Mouse (Mus musculus) left cerebral cortex, postnatal 36 days (tissue): ENCODE data around the gene 1500011B03Rik. TPM values are rescaled to one million over a fixed set of nuclear protein-coding genes. Genes with fewer than 3 reads are reported as not detected.
"Not testable (repeated sequence)": the region's sequence is repeated elsewhere in the genome, so short reads cannot be mapped to it uniquely, and the experiment has no call there.

Source experiments
- DNase-seq, 2 experiments: peaks; one replicate each; pipeline ENCODE4 v3.0.0; 2021 to 2022; ENCODE audit warnings: low spot score in 2 of 2, mixed read lengths in 1 of 2
- intact Hi-C: fragments of 180-260 bp; cut with DNase I; formaldehyde crosslinking; loops from one replicate; pipeline ENCODE4 v1.15.1; 2025
- total RNA-seq, 2 experiments: library from RNA; stranded (reverse); gene quantifications; 2 replicates each; pipeline ENCODE4 v1.2.3; 2021

1500011B03Rik gene
- 100 to 1,000 TPM; 169 to 176 TPM for total RNA-seq

- peak; percentile 73 to 81 for DNase-seq
- intact Hi-C loops = loop anchor here (5.0 kb wide), 1 partner anchor 119 kb away; the partner anchor contains the start of gene 2210016L21Rik
These were observed at the start of gene 1500011B03Rik for GRCm38 (mm10) chr5:114822796-114823688. TSS of gene 1500011B03Rik (minus strand) at chr5:114823468.

DNA sequence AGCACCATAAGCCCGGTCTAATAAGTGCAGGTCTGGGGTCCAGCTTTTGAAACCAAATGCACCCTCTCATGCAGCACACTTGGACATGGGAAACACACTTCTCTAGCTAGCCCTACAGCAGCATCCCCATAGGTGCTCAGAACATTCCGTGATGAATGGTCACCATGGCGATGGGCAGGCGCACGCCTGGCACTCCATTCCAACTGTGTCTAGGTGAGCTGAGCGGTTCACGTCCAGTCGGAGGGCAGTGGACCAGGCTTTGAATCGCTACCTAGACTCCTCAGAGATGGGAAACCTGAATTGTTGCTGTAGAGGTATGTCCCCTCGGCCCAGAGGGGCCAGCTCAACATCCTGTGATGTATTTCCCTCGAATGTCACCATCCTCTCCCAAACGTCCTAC, 42.0 kb upstream of the 1500011B03Rik start:
- DNase-seq = no peak
- intact Hi-C loops = no loop called here

- no peak for DNase-seq
- intact Hi-C loops = no loop called here
These were observed 41.5 kb upstream of the 1500011B03Rik start for GRCm38 (mm10) chr5:114864813-114865212.

GRCm38 (mm10) chr5:114861730-114862129, 38.5 kb upstream of the 1500011B03Rik start:
- intact Hi-C loops = no loop called here
- no peak for DNase-seq

DNA sequence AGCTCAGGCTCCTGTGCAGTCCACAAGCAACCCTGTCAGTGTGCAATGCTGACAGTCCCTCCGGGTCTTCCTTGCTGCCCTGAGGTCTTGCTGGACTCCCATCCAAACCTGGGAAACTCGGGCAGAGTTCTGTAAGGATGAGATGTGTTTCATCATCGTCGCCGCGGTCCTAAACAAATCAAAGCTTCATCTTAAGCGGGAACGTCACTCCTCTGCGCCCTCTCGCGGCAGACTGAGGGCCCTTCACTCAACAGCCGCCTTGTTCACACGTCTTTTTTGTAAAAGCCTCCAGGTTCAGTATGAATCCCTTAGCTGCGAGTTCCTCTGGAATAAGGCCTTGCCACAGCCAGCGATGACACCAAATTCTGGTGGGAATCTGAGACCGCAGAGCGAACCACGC, 36.0 kb upstream of the 1500011B03Rik start:
- intact Hi-C loops = no loop called here

GRCm38 (mm10) chr5:114858582-114858981, 35.3 kb upstream of the 1500011B03Rik start, which contains the start of gene Gm9936:
TSS of gene Gm9936 (minus strand) at chr5:114858682.
- no peak for DNase-seq
- intact Hi-C loops = no loop called here

More for the DNA sequence above, 36.0 kb upstream of the 1500011B03Rik start:
- peak; percentile 53 to 58 for DNase-seq

GRCm38 (mm10) chr5:114853364-114853763, 30.1 kb upstream of the 1500011B03Rik start, which contains the start of gene 4930519G04Rik:
TSS of gene 4930519G04Rik (plus strand) at chr5:114853664.
- intact Hi-C loops, DNase-seq: not testable (repeated sequence)

DNA sequence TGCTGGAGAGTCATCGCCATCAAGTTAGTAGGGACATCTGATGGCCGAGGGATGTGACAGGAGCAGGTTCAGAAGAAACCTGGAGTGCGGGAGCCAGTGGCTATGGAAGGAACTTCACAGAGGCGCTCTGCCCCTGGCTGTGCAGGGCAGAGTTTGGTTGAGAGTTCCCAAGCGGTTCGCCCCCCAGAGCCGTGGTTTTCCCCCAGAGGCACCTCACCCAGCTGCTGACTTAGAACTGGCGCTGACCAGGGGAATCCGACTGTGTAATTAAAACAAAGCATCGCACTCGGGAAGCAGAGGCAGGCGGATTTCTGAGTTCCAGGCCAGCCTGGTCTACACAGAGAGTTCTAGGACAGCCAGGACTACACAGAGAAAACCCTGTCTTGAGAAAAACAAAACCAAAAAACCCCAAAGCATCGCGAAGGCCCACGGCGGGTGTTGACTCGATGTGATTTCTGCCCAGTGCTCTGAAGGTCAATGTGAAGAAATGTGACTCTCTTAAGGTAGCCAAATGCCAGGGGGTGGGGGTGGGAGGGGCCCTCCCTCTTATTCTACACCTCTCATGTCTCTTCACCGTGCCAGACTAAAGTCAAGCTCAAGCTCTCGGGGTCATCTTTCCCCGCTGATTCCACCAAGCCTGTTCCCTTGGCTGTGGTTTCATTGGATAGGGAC, 28.4 kb upstream of the 1500011B03Rik start:
- intact Hi-C loops = no loop called here
- no peak for DNase-seq

GRCm38 (mm10) chr5:114844371-114844770, 21.1 kb upstream of the 1500011B03Rik start:
- intact Hi-C loops, DNase-seq: not testable (repeated sequence)

DNA sequence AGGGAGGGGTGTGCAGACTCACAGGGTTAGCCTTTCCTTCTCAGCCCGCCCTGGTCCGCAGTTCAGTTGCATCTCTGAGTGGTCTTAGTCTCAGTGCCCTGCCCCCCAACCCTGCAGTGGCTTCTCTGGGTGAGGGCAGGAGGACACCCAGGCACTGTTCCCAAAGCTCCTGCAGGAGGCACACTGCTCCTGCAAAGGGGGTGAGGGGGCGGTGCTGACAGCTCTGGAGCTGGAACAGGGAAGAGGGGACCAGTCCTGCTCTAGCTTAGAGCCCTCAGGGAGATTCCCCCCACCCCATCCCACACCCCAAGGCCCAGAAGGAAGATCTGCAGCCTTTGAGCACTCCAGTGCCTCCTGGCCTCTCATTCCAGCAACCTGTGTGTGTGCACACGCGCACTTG, 19.4 kb upstream of the 1500011B03Rik start:
- DNase-seq = no peak
- intact Hi-C loops = no loop called here

DNA sequence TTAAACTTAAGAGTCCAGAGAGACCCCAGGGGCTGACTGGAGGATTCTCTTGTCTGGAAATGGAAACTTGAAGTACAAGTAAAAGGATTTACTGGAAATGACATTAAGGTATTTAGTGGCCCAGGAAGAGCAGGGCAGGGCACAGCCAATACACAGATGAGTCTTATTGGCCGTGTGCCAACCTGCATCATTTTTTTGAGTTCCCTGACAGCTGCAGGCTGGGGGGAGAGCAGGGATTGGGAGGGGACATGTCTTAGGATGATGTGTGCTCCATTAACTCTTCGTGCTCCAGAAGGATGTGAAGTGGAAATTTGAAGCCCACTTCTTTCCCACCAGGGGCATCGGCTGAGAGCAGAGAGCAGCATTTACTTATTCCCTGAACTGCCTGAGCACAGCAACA, 18.9 kb upstream of the 1500011B03Rik start:
- DNase-seq, intact Hi-C loops: not testable (repeated sequence)

DNA sequence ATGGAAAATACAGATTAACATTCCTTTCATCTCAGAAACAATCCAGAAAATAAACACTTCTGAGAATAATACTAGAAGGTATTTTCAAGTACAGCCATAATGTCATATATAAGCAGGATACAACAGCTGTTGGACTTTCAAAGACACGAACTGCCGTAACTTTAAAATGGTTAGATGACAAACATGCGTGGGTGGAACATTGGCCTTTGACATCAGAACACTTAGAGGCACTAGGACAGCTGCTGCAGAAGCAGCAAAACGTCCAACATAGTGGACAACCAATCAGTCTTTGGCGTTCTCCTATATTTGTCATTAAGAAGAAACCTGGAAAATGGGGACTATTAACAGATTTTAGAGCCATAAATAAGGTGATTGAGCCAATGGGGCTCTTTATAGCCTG, 17.2 kb upstream of the 1500011B03Rik start:
- intact Hi-C loops, DNase-seq: not testable (repeated sequence)

DNA sequence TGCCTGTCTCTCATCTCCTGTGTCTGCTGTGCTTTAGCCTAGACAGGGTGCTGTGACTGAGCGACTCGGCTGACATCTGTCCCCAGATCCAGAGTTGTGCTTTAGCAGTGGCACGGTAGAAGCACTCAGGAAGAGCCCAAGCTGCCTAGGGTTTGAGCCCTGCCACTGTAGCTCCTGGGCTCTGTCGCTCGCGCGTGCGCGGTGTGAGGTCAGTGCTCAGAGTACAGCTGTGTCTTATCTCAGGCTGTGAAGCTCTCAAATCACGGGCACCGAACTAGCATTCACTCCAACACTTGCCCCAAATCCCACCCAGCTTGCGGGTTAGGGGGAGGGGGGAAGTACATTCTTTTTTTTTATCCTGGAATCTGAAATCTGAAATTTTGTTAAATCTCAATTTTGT, 13.6 kb upstream of the 1500011B03Rik start:
- intact Hi-C loops = no loop called here
- DNase-seq = no peak

DNA sequence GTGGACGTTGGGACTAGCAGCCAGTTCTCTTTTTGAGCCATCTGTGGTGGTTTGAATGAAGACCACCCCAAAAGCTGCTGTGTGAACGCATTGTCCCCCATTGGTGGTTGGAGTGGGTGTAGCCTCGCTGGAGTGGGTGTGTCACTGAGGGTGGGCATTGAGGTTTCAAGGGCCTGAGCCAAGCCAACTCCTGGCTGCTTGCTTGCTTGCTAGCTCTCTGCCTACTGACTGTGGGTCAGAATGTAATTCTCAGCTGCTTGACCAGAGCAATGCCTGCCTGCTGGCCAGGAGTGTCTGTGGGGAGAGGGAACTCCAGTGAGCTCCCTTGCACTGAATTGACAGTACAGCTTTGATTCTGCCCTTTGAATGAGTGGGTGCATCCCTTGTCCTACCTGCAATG, 6.5 kb upstream of the 1500011B03Rik start:
- DNase-seq = no peak
- intact Hi-C loops = no loop called here

- DNase-seq = no peak
- intact Hi-C loops = no loop called here
These were observed 4.2 kb upstream of the 1500011B03Rik start for GRCm38 (mm10) chr5:114827427-114827826.

DNA sequence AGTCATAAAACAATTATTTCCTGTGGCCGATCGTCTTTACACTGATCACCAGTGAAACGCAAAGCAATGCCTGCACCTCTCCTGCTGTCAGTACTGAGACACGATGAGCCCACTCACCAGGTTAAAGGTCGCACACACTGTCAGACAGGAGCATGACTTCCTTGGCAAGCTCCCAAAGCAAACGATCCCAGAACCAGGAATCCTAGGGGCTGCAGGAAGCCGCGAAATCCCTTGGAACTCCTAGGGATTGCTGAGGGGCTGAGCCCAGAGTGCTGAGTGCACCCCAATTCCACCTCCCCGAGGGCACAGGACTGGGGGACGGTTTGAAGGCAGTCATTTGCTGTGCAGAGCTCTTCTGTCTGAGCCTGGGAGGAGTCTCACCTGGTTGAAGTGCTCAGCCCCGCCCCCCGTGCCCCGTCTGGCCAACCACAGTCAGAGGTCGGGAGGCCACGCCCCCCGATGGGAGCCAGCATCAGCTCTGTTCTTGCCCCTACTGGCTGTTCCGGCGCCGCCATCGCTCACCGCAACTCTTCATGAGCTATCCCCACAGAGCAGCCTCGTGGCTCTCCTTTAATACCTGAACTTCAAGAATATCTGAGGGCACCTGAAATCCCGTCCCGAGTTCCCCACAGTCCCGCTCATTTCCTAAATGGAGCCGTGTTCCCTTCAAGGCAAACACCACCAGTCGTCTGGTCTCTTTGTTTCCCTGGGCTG, 2.9 kb upstream of the 1500011B03Rik start:
- no peak for DNase-seq
- intact Hi-C loops = no loop called here

GRCm38 (mm10) chr5:114824197-114824596, 929 bp upstream of the 1500011B03Rik start:
- intact Hi-C loops = loop anchor here (5.0 kb wide), 1 partner anchor 118 kb away; the partner anchor contains the start of gene 2210016L21Rik
- peak; percentile 44 to 53 for DNase-seq

- DNase-seq = no peak
- intact Hi-C loops = no loop called here
These were observed 5.1 kb downstream of the 1500011B03Rik start for GRCm38 (mm10) chr5:114818124-114818523.

- no peak for DNase-seq
- intact Hi-C loops = no loop called here
These were observed 6.7 kb downstream of the 1500011B03Rik start for GRCm38 (mm10) chr5:114816599-114816998.
